Comparison of ENCODE assay signal across 9 mouse cellular contexts in the genomic region with DNA sequence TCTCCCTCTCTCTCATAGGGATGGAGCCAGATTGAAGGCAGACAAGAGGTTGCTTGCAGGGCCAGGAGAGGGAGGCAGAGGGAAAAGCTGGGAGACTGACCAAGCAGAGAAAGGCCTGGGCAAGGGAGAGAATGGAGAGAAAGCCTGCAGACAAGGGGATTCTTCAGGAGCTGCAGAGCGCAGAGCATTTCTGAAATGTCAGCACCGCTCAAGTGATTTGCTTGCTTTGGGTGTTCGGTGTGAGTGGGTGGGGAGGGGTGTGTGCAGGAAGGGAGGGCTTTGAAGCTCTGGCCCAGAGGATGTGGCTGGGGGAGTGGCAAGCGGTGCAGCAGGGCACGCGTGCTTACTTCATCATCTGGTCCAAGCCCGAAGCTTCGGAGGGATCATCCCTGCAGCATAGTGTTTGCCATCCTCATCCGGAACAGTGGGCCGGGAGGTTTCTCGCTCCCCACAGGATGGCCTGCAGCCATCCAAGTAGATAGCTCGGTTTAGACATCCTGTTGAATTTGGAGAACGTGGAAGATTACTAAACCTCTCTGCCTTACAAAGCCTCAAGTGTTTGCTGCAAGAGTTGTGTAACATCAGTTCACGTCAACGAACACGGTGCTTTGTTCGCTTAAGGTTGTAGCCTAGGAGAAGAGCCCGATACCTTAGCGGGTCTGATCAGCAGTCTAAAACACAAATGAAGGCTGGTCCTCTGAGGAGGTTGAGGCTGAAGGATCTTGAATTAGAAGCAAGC. TPM values are rescaled to one million over a fixed set of nuclear protein-coding genes. Genes with fewer than 3 reads are reported as not detected.
DNase-seq lines count a peak whose midpoint lies in the region; ATAC-seq and TF ChIP-seq lines count a peak whose summit lies in the region.
"Had no signal": no experiment of that assay in that cellular context is flagged by ENCODE, and none has a peak within 500 bp of the region (broad histone marks: within the 10 kb centered on the region; RNA-seq: fewer than 3 reads in every experiment).

No protein-coding gene starts in this region.

- H3K4me2 ChIP-seq in limb, embryonic 11.5 days (ENCODE audit: low read depth, severe bottlenecking), result no peak overlapping the region
- H3K4me2 ChIP-seq in embryonic facial prominence, embryonic 14.5 days (ENCODE audit: low read depth, low read length), result no peak overlapping the region
- H3K4me2 ChIP-seq in kidney, postnatal 0 days (ENCODE audit: low read length), result no peak overlapping the region
- no peak overlapping the region for H3K4me2 ChIP-seq in hindbrain, embryonic 11.5 days (replicated peaks; ENCODE audit: low read depth, low read length)

- TF ChIP-seq CTCF in kidney, postnatal 0 days (IDR thresholded peaks at IDR 0.05; ENCODE audit: low read depth), result peak; percentile 58; the same call in 1 of the 2 replicates

- no peaks in the 10 kb centered on the region for H3K9me3 ChIP-seq in limb, embryonic 11.5 days (ENCODE audit: control insufficient read depth, low read length)
- H3K9me3 ChIP-seq in limb, embryonic 10.5 days (replicated peaks), result no peaks in the 10 kb centered on the region
- H3K9me3 ChIP-seq in embryonic facial prominence, embryonic 14.5 days (ENCODE audit: control insufficient read depth, low read length), result no peaks in the 10 kb centered on the region
- no peaks in the 10 kb centered on the region for H3K9me3 ChIP-seq in kidney, postnatal 0 days (replicated peaks; ENCODE audit: low read length)
- H3K9me3 ChIP-seq in hindbrain, embryonic 11.5 days (ENCODE audit: control insufficient read depth, low read length), result no peaks in the 10 kb centered on the region

- no peak overlapping the region for H3K27ac ChIP-seq in limb, embryonic 11.5 days (replicated peaks; ENCODE audit: low read depth, low read length)
- no peak overlapping the region for H3K27ac ChIP-seq in limb, embryonic 10.5 days
- no peak overlapping the region for H3K27ac ChIP-seq in embryonic facial prominence, embryonic 14.5 days (replicated peaks; ENCODE audit: low read depth, low read length)
- no peak overlapping the region for H3K27ac ChIP-seq in kidney, postnatal 0 days
- no peak overlapping the region for H3K27ac ChIP-seq in hindbrain, embryonic 11.5 days (ENCODE audit: low read depth, low read length)
- H3K27ac ChIP-seq: liver, embryonic 14.5 days had no signal

- no peak overlapping the region for H3K4me3 ChIP-seq in limb, embryonic 11.5 days (ENCODE audit: low read depth, low read length)
- H3K4me3 ChIP-seq in limb, embryonic 10.5 days, result no peak overlapping the region
- no peak overlapping the region for H3K4me3 ChIP-seq in embryonic facial prominence, embryonic 14.5 days (ENCODE audit: low read depth, low read length)
- no peak overlapping the region for H3K4me3 ChIP-seq in kidney, postnatal 0 days (replicated peaks; ENCODE audit: low read depth, low read length)
- H3K4me3 ChIP-seq in hindbrain, embryonic 11.5 days (ENCODE audit: low read depth, low read length), result no peak overlapping the region

- ATAC-seq in limb, embryonic 11.5 days (ENCODE audit: insufficient number of reproducible peaks, low FRiP score, low TSS enrichment, low read depth), result no peak
- ATAC-seq in embryonic facial prominence, embryonic 14.5 days (ENCODE audit: low read depth), result no peak
- ATAC-seq in kidney, postnatal 0 days (replicated peaks; ENCODE audit: low FRiP score, low read depth), result no peak
- no peak for ATAC-seq in hindbrain, embryonic 11.5 days (ENCODE audit: low FRiP score)

- peaks cover 8% of the 10 kb centered on the region; the same call in 1 of the 2 replicates for H3K27me3 ChIP-seq in limb, embryonic 11.5 days (ENCODE audit: control insufficient read depth, insufficient read depth, low read length)
- peaks cover 19% of the 10 kb centered on the region for H3K27me3 ChIP-seq in limb, embryonic 10.5 days (ENCODE audit: low read depth, poor library complexity, severe bottlenecking)
- H3K27me3 ChIP-seq in embryonic facial prominence, embryonic 14.5 days (replicated peaks; ENCODE audit: control insufficient read depth, insufficient read depth, low read length), result peaks cover 11% of the 10 kb centered on the region; the same call in 1 of the 2 replicates
- H3K27me3 ChIP-seq in kidney, postnatal 0 days (ENCODE audit: insufficient read depth, low read length), result no peaks in the 10 kb centered on the region
- H3K27me3 ChIP-seq in hindbrain, embryonic 11.5 days (ENCODE audit: control insufficient read depth, insufficient read depth, low read length), result no peaks in the 10 kb centered on the region

- H3K9ac ChIP-seq in limb, embryonic 11.5 days (ENCODE audit: low read length), result no peak overlapping the region
- H3K9ac ChIP-seq in embryonic facial prominence, embryonic 14.5 days (ENCODE audit: low read depth, low read length), result no peak overlapping the region
- no peak overlapping the region for H3K9ac ChIP-seq in kidney, postnatal 0 days (ENCODE audit: low read depth, low read length)
- no peak overlapping the region for H3K9ac ChIP-seq in hindbrain, embryonic 11.5 days (ENCODE audit: low read depth, low read length)
- H3K9ac ChIP-seq: liver, embryonic 14.5 days had no signal

- H3K36me3 ChIP-seq in limb, embryonic 11.5 days (ENCODE audit: control insufficient read depth, insufficient read depth, low read length), result no peaks in the 10 kb centered on the region
- no peaks in the 10 kb centered on the region for H3K36me3 ChIP-seq in limb, embryonic 10.5 days
- H3K36me3 ChIP-seq in embryonic facial prominence, embryonic 14.5 days (ENCODE audit: control insufficient read depth, insufficient read depth, low read length), result no peaks in the 10 kb centered on the region
- no peaks in the 10 kb centered on the region for H3K36me3 ChIP-seq in kidney, postnatal 0 days (ENCODE audit: insufficient read depth, low read length)
- no peaks in the 10 kb centered on the region for H3K36me3 ChIP-seq in hindbrain, embryonic 11.5 days (ENCODE audit: control insufficient read depth, insufficient read depth, low read length)

- WGBS in limb, embryonic 11.5 days, result 77% methylated on average over 19 of the region's 19 CpGs
- WGBS in limb, embryonic 10.5 days, result 73% methylated on average over 19 of the region's 19 CpGs
- WGBS in embryonic facial prominence, embryonic 14.5 days, result 61% methylated on average over 19 of the region's 19 CpGs
- 59% methylated on average over 19 of the region's 19 CpGs for WGBS in kidney, postnatal 0 days
- WGBS in hindbrain, embryonic 11.5 days, result 71% methylated on average over 19 of the region's 19 CpGs

- peak; percentile 21 for DNase-seq in limb, embryonic 11.5 days (ENCODE audit: low spot score)
- no peak for DNase-seq in limb, embryonic 10.5 days (ENCODE audit: low spot score)
- peak; percentile 48 for DNase-seq in embryonic facial prominence, embryonic 14.5 days (ENCODE audit: low spot score)
- DNase-seq in kidney, postnatal 0 days (ENCODE audit: low spot score), result peak; percentile 69
- DNase-seq in naive thymus-derived CD4-positive, alpha-beta T cell, adult 2 months (ENCODE audit: low read depth), result peak; percentile 82
- DNase-seq in right cerebral cortex, postnatal 14 days, result no peak
- DNase-seq in hindbrain, embryonic 11.5 days (ENCODE audit: low spot score), result no peak
- no peak for DNase-seq in layer of hippocampus, adult 9-11 months

- no peaks in the 10 kb centered on the region for H3K4me1 ChIP-seq in limb, embryonic 11.5 days (ENCODE audit: control insufficient read depth, insufficient read depth, low read length)
- peaks cover 17% of the 10 kb centered on the region; the same call in 1 of the 2 replicates for H3K4me1 ChIP-seq in limb, embryonic 10.5 days
- peaks cover 11% of the 10 kb centered on the region; the same call in 1 of the 2 replicates for H3K4me1 ChIP-seq in embryonic facial prominence, embryonic 14.5 days (ENCODE audit: control insufficient read depth, insufficient read depth, low read length)
- no peaks in the 10 kb centered on the region for H3K4me1 ChIP-seq in kidney, postnatal 0 days (replicated peaks; ENCODE audit: insufficient read depth, low read length)
- H3K4me1 ChIP-seq in hindbrain, embryonic 11.5 days (replicated peaks; ENCODE audit: control insufficient read depth, insufficient read depth, low read length), result no peaks in the 10 kb centered on the region; the same call in 1 of the 2 replicates

RNA-seq across cellular contexts. Expression of a gene that starts 3.1 kb away (rescaled TPM):
- 7.4 and 9.6 TPM in 2 replicates for polyA plus RNA-seq in limb, embryonic 11.5 days (2014; fragmentation: Nextera tagmentation; extraction: Ambion mirVana)
- 7.1 and 9.1 TPM in 2 replicates for polyA plus RNA-seq in limb, embryonic 10.5 days (2016; fragmentation: Nextera tagmentation; extraction: Ambion mirVana)
- 16.6 and 21.4 TPM in 2 replicates for polyA plus RNA-seq in embryonic facial prominence, embryonic 14.5 days (2014; fragmentation: Nextera tagmentation; extraction: Ambion mirVana)
- polyA plus RNA-seq in kidney, postnatal 0 days (2015; fragmentation: Nextera tagmentation; extraction: Ambion mirVana), result 5.1 and 6.0 TPM in 2 replicates
- polyA plus RNA-seq in hindbrain, embryonic 11.5 days (2014; fragmentation: Nextera tagmentation; extraction: Ambion mirVana), result 22.9 and 23.4 TPM in 2 replicates

Comparison
In these comparisons a context has a peak if more than half of its experiments do, and no peak if none do; other contexts are left out.
1. DNase-seq: peak in limb, embryonic 11.5 days (single experiment), embryonic facial prominence, embryonic 14.5 days (single experiment), kidney, postnatal 0 days (single experiment) and naive thymus-derived CD4-positive, alpha-beta T cell, adult 2 months (single experiment); none in limb, embryonic 10.5 days (single experiment), right cerebral cortex, postnatal 14 days (single experiment), hindbrain, embryonic 11.5 days (single experiment) and layer of hippocampus, adult 9-11 months (single experiment).